Mouse (Mus musculus) G1E (cell line): ENCODE measurements around the gene Smpx. TPM values are rescaled to one million over a fixed set of nuclear protein-coding genes. Genes with fewer than 3 reads are reported as not detected.

ENCODE experiments used
- ATAC-seq: 2 replicates; pipeline ENCODE4 v1.8.0; 2016; ENCODE audit warnings: mild to moderate bottlenecking; ENCODE audit not compliant: insufficient number of reproducible peaks, poor library complexity, low FRiP score, severe bottlenecking; ENCODE audit errors: extremely low read depth
- DNase-seq: peaks from one replicate; pipeline ENCODE4 v3.0.0; 2012; ENCODE audit warnings: low spot score
- H3K27me3 ChIP-seq: 2 replicates; pipeline ENCODE4 v1.6.1; 2012; ENCODE audit warnings: mild to moderate bottlenecking, low read length, inconsistent platforms; ENCODE audit not compliant: insufficient read depth
- H3K36me3 ChIP-seq: replicated peaks from 2 replicates; pipeline ENCODE3; 2012; ENCODE audit warnings: mild to moderate bottlenecking, inconsistent platforms
- H3K4me1 ChIP-seq: 2 replicates; pipeline ENCODE4 v1.6.1; 2012; ENCODE audit warnings: low read depth, low read length, inconsistent platforms, mixed read lengths; ENCODE audit not compliant: insufficient read depth
- H3K4me3 ChIP-seq: 2 replicates; pipeline ENCODE4 v1.5.1; 2012; ENCODE audit warnings: low read depth, mild to moderate bottlenecking, inconsistent platforms, low read length, moderate library complexity, mixed read lengths
- H3K9me3 ChIP-seq: replicated peaks from 2 replicates; pipeline ENCODE4 v1.6.1; 2012; ENCODE audit warnings: inconsistent platforms
- CTCF ChIP-seq: IDR thresholded peaks from 2 replicates; pipeline ENCODE4 v1.5.1; 2012; ENCODE audit warnings: low read depth, low read length, inconsistent platforms, mixed read lengths
- GATA1 ChIP-seq: IDR thresholded peaks from 2 replicates; pipeline ENCODE4 v1.6.1; 2012; ENCODE audit warnings: borderline replicate concordance, low read length, inconsistent platforms, mixed read lengths
- GATA2 ChIP-seq: IDR thresholded peaks from 2 replicates; pipeline ENCODE4 v1.6.1; 2012; ENCODE audit warnings: low read depth, low read length, inconsistent platforms, borderline replicate concordance
- POLR2AphosphoS5 ChIP-seq: IDR thresholded peaks from 2 replicates; pipeline ENCODE4 v1.6.1; 2012; ENCODE audit warnings: low read depth, low read length, inconsistent platforms; ENCODE audit not compliant: insufficient replicate concordance
- TAL1 ChIP-seq: conservative IDR thresholded peaks from 2 replicates; pipeline ENCODE4 v1.6.1; 2012; ENCODE audit warnings: low read depth, low read length, inconsistent platforms, mixed read lengths
- polyA plus RNA-seq: library from polyadenylated mRNA; stranded (reverse); fragments of >175 nt; gene quantifications from 2 replicates; pipeline ENCODE4 v1.2.3, GENCODE M21; 2012
- total RNA-seq, 2 experiments: library from RNA; stranded (forward) in 1 of 2; stranded (reverse) in 1 of 2; fragments of 200-1000 nt in 1 of 2; fragments of >200 nt in 1 of 2; fragmentation: Nextera tagmentation in 1 of 2; gene quantifications; 2 replicates each; pipeline ENCODE4 v1.2.3; 2014 to 2017

Gene Smpx
- not detected in 2 replicates for total RNA-seq (2014; fragmentation: Nextera tagmentation)
- total RNA-seq (2017): 0.52 TPM in 1 of 2 replicates, not detected in the other
- polyA plus RNA-seq: not detected in 2 replicates

DNA sequence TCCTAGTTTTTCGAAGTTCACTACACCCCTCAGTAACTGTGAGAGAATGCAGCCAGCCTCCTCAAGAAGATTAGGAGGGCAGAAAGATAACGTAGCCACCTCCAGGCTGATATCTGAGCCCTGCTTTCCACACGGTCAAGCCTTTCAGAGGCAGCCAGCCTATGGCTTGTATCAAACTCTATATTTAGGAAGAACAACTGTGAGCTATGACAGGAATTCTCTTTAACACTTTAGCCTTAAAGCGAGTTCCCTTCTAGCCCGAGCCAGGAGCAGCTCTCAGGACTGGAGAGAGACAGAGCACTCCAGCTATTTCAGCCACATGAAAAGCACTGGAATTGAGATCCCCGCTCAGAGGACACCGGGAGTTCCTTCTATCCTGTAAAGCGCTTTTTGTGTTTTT lies at the start of gene Smpx:
Smpx (plus strand) TSS at position 49 of the 400 bp plus-strand sequence.
- H3K4me3 ChIP-seq: no peak within 1 kb of the TSS
- no peaks in the 10 kb centered on the region; the same call in 1 of the 2 replicates for H3K27me3 ChIP-seq
- DNase-seq: no peak
- H3K36me3 ChIP-seq: no peaks in the 10 kb centered on the region
- no peaks in the 10 kb centered on the region for H3K9me3 ChIP-seq
- no peak for ATAC-seq
- TF ChIP-seq GATA1 (no peak), POLR2AphosphoS5 (no peak), GATA2 (no peak), CTCF (no peak)
- H3K4me1 ChIP-seq: no peaks in the 10 kb centered on the region

DNA sequence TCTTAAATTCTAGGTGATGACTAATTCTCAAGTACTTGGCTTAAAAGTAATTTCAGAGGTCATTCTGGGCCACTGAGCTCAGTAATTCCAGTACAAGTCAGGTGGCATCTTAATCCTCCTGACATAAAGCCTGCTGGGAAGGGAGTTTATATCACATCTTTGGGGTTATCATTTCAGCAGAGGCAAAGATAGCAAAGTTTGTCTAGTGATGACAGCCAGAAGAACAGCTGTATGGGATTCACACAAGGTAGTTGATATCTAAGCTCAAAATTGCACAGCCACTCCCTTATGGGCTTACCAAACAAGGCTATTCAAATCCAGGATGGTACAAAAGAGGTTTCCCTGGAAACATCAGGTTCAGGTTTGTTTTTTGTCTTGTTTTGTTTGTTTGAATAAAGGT lies 43.7 kb upstream of the Smpx start:
- TF ChIP-seq GATA1: no peak
- TF ChIP-seq CTCF: no peak
- no peak for TF ChIP-seq TAL1
- TF ChIP-seq GATA2: no peak
- no peak for TF ChIP-seq POLR2AphosphoS5
- Histone ChIP-seq H3K4me1 (no peaks in the 10 kb centered on the region), H3K4me3 (no peak overlapping the region), H3K36me3 (no peaks in the 10 kb centered on the region), H3K9me3 (no peaks in the 10 kb centered on the region), H3K27me3 (no peaks in the 10 kb centered on the region)
- DNase-seq (no peak), ATAC-seq (no peak)

- DNase-seq (no peak), ATAC-seq (no peak)
- no peak overlapping the region for H3K4me3 ChIP-seq
- H3K36me3 ChIP-seq: no peaks in the 10 kb centered on the region
- TF ChIP-seq GATA2 (no peak), POLR2AphosphoS5 (no peak), CTCF (no peak), GATA1 (no peak), TAL1 (no peak)
- no peaks in the 10 kb centered on the region for H3K27me3 ChIP-seq
- H3K9me3 ChIP-seq: no peaks in the 10 kb centered on the region
- no peaks in the 10 kb centered on the region for H3K4me1 ChIP-seq
Measured at GRCm38 (mm10) chrX:157657356-157657755, 41.4 kb upstream of the Smpx start.

- Histone ChIP-seq H3K36me3 (no peaks in the 10 kb centered on the region), H3K27me3 (no peaks in the 10 kb centered on the region), H3K4me3 (no peak overlapping the region), H3K9me3 (no peaks in the 10 kb centered on the region), H3K4me1 (no peaks in the 10 kb centered on the region)
- ATAC-seq: no peak; the same call in 1 of the 2 replicates
- no peak for TF ChIP-seq CTCF
- TF ChIP-seq TAL1: no peak
- no peak for TF ChIP-seq GATA2
- TF ChIP-seq POLR2AphosphoS5: no peak
- TF ChIP-seq GATA1: no peak
- DNase-seq: no peak
Measured at GRCm38 (mm10) chrX:157671820-157672219, 26.9 kb upstream of the Smpx start.

- TF ChIP-seq GATA1 (no peak), GATA2 (no peak), CTCF (no peak), TAL1 (no peak), POLR2AphosphoS5 (no peak)
- no peak overlapping the region for H3K4me3 ChIP-seq
- no peaks in the 10 kb centered on the region for H3K36me3 ChIP-seq
- ATAC-seq: no peak
- no peaks in the 10 kb centered on the region for H3K9me3 ChIP-seq
- no peaks in the 10 kb centered on the region for H3K27me3 ChIP-seq
- no peaks in the 10 kb centered on the region for H3K4me1 ChIP-seq
- DNase-seq: no peak
Measured at GRCm38 (mm10) chrX:157674667-157675350, 23.9 kb upstream of the Smpx start.

GRCm38 (mm10) chrX:157691186-157691585 lies 7.5 kb upstream of the Smpx start:
- Histone ChIP-seq H3K36me3 (no peaks in the 10 kb centered on the region), H3K9me3 (no peaks in the 10 kb centered on the region), H3K27me3 (no peaks in the 10 kb centered on the region), H3K4me3 (no peak overlapping the region), H3K4me1 (no peaks in the 10 kb centered on the region)
- TF ChIP-seq CTCF (no peak), GATA1 (no peak), TAL1 (no peak), POLR2AphosphoS5 (no peak), GATA2 (no peak)
- DNase-seq: no peak
- ATAC-seq: no peak
